Mouse (Mus musculus): ENCODE measurements around the gene Tdpoz1. TPM values are rescaled to one million over a fixed set of nuclear protein-coding genes. Genes with fewer than 3 reads are reported as not detected.
"Not testable (repeated sequence)": the region's sequence is repeated elsewhere in the genome, so short reads cannot be mapped to it uniquely, and the experiment has no call there.

Tdpoz1 gene
- not detected for total RNA-seq (2021)

DNA sequence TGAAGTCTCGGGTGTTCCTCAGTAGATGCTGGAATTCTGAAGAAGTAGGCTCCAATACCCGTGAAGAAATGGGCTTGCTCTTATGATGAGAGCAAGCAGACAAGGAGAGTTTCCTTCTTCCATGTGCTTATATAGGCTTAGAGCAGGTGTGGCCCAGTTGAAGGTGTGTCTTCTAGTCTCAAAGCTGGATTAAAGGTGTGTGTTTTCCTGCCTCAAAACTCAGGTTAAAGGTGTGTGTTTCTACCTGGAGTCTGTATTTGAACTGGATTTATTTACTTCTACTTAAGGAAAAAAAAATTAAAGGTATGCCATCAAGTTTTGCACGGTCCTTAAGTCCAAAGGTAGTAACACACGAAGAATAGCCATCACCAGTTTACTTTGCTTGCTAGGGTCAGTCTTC lies at the start of gene Tdpoz1:
Gene Tdpoz1 (minus strand): TSS at position 101 of the 400 bp plus-strand sequence.
- DNase-seq = not testable (repeated sequence)

DNA sequence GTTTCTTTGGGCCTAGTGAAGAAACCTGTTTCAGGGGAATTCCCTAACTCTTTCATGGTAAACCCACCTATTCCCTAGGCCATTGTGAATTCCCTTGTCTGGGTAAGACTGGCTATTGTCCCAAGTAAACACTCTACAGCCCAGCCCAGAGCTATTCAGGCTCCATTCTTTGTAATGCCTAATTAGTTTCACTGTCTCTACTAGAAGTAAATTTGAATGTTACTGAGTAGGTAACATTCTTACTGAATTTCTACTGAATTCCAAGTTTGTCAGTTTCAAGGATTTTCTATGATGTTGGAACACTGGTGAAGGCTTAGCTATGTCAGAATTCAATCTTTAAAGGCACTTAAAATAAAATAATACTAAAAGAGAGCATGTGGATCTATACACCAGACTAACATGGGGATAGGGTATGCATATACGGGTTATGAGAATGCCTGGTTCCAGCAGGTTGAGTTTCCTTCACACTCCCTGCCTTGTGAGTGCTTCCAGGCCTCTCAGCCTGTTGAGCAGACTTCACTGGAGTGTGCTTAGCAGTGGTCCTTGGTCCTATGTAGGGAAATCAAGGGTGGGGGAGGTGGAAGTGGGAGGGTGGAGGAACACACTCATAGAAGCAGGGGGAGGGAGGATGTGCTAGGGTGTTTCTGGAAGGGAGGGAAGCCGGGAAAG lies 33.0 kb upstream of the Tdpoz1 start:
- not testable (repeated sequence) for DNase-seq

DNA sequence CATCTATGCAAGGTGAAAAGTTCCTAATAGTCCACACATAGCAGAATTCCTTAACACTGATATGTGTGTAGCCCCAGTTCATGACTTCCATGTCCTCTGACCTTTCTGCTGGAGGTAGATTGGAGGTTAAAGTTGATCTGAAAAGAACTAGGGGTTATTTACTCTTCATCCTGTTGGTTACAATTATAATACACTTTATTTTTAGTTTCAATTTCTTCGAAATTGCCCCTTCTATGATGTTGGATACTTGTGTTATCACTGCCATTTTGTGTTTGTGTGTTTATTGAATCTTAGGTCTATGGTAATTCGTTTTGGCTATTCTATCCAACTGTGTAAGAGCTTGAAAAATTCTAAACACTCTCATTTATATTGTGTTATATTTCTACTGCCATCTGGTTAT lies 16.9 kb upstream of the Tdpoz1 start, which contains the start of gene Gm37596:
Gene Gm37596 (minus strand): TSS at position 101 of the 400 bp plus-strand sequence.
- not testable (repeated sequence) for DNase-seq

DNA sequence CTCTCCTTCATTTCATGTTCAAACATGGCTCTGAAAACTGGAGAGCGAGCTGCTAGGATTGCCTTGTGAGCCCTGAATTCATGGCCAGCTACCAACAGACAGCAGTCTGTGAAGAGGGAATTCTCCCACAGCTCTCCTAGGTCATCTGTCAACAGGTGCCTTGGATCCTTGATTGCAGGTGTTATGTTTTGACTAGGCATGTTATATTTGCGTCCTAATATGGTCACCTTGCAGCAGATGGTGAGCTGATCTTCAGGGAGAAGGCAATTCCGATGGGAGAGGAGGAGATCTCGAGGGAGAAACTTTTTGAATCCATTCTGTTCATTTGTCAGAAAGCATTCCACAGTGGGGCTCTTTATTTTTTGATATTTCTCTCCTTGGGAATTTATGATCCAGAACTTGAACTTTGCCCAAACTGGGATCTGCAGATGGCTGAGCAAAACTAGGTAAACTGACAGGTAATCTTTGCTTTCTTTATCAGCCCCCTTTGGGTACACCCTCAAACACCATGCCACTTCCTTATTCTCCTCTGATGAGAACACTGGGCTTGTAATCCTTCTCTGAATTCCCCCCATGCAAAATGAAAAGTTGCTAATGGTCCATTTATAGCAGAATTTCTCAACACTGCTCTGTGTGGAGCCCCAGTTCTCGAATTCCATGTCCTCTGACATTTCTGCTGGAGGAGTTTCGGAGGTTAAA lies 5.2 kb downstream of the Tdpoz1 start:
- not testable (repeated sequence) for DNase-seq

DNA sequence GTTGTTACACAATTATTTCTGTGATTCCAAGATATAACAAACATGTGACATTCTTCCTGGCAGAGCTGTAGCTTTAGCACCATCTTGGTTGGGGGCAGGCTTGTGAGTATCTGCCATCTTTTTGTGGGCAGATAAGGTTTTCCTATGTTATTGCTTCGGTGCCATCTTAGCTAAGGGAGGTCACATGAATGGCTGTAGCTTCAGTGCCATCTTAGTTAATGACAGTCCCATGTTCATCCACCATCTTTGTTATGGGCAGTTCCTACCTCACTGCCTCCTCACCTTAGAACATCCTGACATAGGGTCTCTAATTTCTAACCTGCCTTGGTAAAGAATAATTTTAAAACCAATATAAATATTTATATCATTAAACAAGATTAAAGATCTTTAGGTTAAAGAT lies 21.9 kb downstream of the Tdpoz1 start:
- no peak for DNase-seq

DNA sequence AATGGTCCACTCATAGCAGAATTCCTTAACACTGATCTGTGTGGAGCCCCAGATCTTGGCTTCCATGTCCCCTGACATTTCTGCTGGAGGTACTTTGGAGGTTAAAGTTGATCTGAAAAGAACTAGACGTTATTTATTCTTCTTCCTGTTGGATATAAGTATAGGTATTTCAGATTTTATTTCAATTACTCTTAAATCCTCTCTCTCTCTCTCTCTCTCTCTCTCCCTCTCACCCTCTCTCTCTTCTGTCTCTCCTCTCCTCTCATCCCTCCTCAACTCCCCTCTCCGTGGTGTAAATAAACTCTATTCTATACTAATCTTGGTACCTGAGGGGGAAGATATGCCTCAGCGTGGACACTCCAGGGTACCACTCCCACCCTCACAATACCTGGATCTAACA lies 23.5 kb downstream of the Tdpoz1 start, which contains the start of gene Tdpoz2:
Gene Tdpoz2 (minus strand): TSS at position 101 of the 400 bp plus-strand sequence.
- DNase-seq = no peak

GRCm38 (mm10) chr3:93630917-93631714 lies 45.0 kb downstream of the Tdpoz1 start:
- DNase-seq = not testable (repeated sequence)

Other genes starting within 250 kb of the Tdpoz1 start
- gene Tchh, start 234.0 kb downstream of the Tdpoz1 start, total RNA-seq (2021) = under 1 TPM; 0.20 to 0.26 TPM
- not detected for gene Tchhl1, start 207.6 kb downstream of the Tdpoz1 start, total RNA-seq (2021)
- gene S100a11, start 155.8 kb downstream of the Tdpoz1 start, total RNA-seq (2021) = 100 to 1,000 TPM; 243 to 300 TPM
- gene S100a10, start 121.2 kb downstream of the Tdpoz1 start, total RNA-seq (2021) = 100 to 1,000 TPM; 174 to 179 TPM
- gene Tdpoz2, start 23.6 kb downstream of the Tdpoz1 start, total RNA-seq (2021) = not detected
- not detected for gene Gm37596, start 16.8 kb upstream of the Tdpoz1 start, total RNA-seq (2021)
- not detected for gene Gm5773, start 96.7 kb upstream of the Tdpoz1 start, total RNA-seq (2021)
- gene Tdpoz4, start 120.1 kb upstream of the Tdpoz1 start, total RNA-seq (2021) = not detected
- gene Tdpoz3, start 149.7 kb upstream of the Tdpoz1 start, total RNA-seq (2021) = not detected